Mouse (Mus musculus) liver, postnatal 0 days (tissue): ENCODE measurements at regions not wholly inside any gene's neighbourhood (a gene's known extent, or its start where the extent isn't known, plus 50 kb on each side); places are given as distances from the start of the nearest gene placed in this dataset.

Experiments
- CTCF ChIP-seq: sonication (generic); IDR thresholded peaks from 2 replicates; pipeline ENCODE4 v1.5.1; 2016; ENCODE audit warnings: antibody characterized with exemption, low read depth
- EP300 ChIP-seq: IDR thresholded peaks from 2 replicates; pipeline ENCODE4 v1.6.1; 2016; ENCODE audit warnings: antibody characterized with exemption, low read depth, mild to moderate bottlenecking

DNA sequence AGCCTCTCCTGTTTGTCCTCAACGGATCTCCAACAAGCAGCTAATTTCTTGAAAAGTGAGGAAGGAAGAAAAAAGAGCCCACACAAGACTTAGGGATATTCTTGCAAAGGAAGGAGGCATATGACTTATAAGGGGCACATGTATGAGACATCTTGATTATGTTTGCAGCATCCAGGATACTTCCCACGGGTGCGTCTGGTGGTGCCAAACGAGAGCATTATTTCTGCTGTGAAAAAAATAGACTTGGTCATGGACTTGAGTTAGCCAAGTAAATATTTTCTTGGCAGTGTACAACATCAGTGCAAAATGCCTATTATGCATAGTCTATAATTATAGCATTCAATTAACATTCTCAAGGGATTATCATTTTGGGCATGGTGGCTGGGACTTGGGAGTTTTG lies 101.6 kb downstream of the Sec61b start:
- no peak for TF ChIP-seq CTCF
- TF ChIP-seq EP300 = no peak
